Mouse (Mus musculus) right cerebral cortex, postnatal 36 days (tissue): ENCODE measurements around the gene Apol9b.

ENCODE experiments used
- DNase-seq, 2 experiments: peaks; one replicate each; pipeline ENCODE4 v3.0.0; 2022; ENCODE audit warnings: low spot score in 2 of 2, mixed read lengths in 1 of 2

Gene Apol9b

GRCm38 (mm10) chr15:77775186-77775963 lies 46.5 kb downstream of the Apol9b start:
- DNase-seq, result peak in 1 of 2 experiments; percentile 62

DNA sequence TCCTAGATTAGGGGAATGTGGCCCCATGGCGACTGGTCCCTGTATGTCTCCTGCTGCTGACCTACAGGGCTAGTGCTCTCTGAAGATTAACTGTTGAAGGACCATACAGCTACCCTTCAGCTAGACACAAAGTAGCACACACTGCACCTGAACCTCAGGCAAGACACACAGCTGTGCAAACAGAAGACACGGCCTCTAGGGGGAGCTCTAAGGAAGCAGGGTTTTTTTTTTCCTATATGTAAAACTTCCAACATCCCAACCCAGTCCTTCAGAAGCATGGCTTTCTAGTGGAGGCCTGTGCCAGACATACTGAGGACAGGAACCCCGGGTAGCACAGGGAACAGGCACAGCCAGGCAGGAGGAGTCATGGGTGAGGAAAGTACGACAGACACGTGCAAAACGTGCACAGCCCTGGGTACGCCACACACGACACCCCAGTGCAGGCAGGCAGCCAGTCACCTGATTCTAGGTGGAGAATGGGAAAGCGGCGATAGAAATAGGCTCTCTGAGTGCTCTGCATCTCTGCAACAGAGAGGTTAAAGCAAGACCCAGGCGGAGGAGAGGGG lies 53.7 kb downstream of the Apol9b start:
- no peak for DNase-seq

DNA sequence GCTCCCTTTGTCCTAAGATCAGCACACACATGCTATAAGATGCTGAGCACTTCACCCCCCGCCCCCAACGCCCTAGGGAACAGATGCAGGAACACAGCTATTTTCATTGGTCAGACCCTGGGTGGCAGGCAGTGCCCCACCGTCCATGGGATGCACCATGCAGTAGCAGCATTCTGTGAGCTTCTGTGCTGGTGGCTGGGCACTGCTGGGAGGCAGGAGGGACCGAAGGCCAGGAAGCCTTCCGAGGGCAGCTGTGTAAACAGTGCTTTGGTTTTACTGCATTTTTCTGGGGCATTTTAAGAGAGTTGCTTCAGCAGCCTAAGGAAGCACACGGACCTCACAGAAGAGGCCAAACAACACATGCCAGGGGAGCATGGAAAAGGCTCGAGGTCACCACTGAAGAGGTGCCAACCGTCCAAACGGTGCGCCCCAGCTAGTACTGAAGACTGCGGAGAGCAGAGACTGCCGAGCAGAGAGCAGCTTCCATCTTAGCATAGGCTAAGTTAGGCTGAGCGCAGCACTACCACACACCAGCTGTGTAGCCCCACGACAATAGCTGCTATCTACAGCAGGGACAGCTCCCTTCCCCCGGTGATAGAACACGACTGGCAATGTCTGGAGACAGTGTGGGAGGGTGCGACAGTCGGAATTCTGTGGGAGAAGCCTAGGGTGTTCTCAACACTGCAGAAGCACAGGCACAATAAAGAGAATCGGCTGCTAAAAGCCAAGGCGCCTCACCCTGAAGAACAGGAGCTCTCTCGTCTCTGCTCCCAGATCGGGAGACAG lies 55.4 kb downstream of the Apol9b start:
- DNase-seq, result peak; percentile 77 to 91

DNA sequence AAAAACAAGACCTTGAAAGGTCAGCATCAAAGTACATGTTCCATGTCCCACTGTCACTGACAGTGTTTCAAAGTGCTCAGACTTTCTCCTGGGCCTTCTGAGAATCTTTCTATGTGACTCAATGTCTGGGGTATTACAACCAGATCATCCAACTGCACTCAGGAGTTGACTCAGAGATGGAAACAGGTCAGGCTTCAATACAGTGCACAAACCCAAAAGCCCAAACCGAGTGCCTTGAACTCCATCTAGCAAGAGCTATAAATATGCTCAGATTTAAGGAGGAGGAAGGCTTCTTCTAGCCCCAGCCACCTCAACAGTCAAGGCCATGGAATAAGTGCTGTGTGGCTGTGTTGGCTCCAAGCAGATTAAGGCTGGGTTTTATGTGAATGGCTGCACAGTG lies 57.0 kb downstream of the Apol9b start:
- DNase-seq, result no peak
